Mouse (Mus musculus): ENCODE measurements around the gene Uevld. TPM values are rescaled to one million over a fixed set of nuclear protein-coding genes. Genes with fewer than 3 reads are reported as not detected.

Gene Uevld
- polyA plus RNA-seq, 1 experiment, result 1.3 TPM

DNA sequence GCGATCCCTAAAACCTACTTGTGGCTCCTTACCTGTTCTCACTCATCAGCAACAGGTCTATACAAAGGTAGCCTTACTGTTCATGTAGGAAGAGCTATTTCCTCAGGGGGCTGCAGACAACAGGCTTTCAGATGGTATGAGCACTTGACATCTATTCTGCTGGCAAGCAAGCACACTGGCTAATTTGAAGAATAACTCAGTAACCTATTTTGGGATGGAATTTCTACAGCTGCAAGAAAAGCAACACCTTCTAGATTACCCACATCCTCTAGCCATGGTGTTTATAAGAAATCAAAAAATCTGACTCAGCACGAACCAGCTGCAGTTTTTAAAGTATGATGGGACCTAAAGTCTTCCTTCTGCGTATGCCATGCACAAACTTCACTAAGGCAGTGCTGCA lies 27.0 kb downstream of the Uevld start:
- 90% methylated on average over 3 of the region's 3 CpGs for WGBS
- H3K36me3 ChIP-seq (ENCODE audit: control insufficient read depth, insufficient read depth, low read length), result peaks cover 5% of the 10 kb centered on the region
- H3K4me1 ChIP-seq (ENCODE audit: control insufficient read depth, insufficient read depth, insufficient read length), result no peaks in the 10 kb centered on the region

DNA sequence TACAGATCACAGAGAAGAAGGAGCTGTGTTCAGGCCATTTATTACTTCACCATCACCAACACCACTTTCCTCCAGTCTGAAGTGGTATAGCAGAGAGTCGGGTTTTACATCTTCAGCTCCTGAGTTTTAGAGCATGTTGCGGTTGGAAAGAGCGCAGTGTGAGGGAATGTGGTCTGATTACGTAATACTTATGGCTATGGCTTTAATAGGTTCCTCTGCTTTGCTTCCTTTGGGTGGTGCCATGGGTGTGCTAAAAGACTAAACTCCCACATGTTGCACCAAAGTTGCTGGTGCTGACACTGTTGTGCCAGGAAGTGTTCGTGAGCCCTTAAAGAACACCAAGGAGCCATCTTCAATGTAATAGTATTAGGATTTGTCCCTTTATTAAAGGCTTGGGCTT lies 30.0 kb downstream of the Uevld start:
- no peak overlapping the region for H3K27ac ChIP-seq (ENCODE audit: insufficient read depth, low read length)
- WGBS, result 80% methylated on average over 5 of the region's 5 CpGs
- no peak for TF ChIP-seq POLR2A (IDR thresholded peaks at IDR 0.05; ENCODE audit: low read depth, low read length)
- no peak for TF ChIP-seq CTCF (IDR thresholded peaks at IDR 0.05; ENCODE audit: extremely low read depth, insufficient read depth, insufficient read length, insufficient replicate concordance)
- H3K4me1 ChIP-seq (ENCODE audit: control insufficient read depth, insufficient read depth, insufficient read length), result no peaks in the 10 kb centered on the region
- H3K27me3 ChIP-seq (ENCODE audit: control insufficient read depth, insufficient read depth, low read length), result no peaks in the 10 kb centered on the region
- DNase-seq (ENCODE audit: low read depth in 1 of 2, low spot score in 2 of 2), result no peak
- H3K36me3 ChIP-seq (ENCODE audit: control insufficient read depth, insufficient read depth, low read length), result peaks cover 5% of the 10 kb centered on the region
- no peak overlapping the region for H3K4me3 ChIP-seq (ENCODE audit: extremely low read depth, insufficient read depth, insufficient read length)

More for the DNA sequence above, 27.0 kb downstream of the Uevld start:
- Histone ChIP-seq H3K27ac (ENCODE audit: insufficient read depth, low read length) (no peak overlapping the region), H3K27me3 (ENCODE audit: control insufficient read depth, insufficient read depth, low read length) (no peaks in the 10 kb centered on the region), H3K4me3 (ENCODE audit: extremely low read depth, insufficient read depth, insufficient read length) (no peak overlapping the region)
- DNase-seq (ENCODE audit: low read depth in 1 of 2, low spot score in 2 of 2), result no peak
- TF ChIP-seq CTCF (IDR thresholded peaks at IDR 0.05; ENCODE audit: extremely low read depth, insufficient read depth, insufficient read length, insufficient replicate concordance) (no peak), POLR2A (IDR thresholded peaks at IDR 0.05; ENCODE audit: low read depth, low read length) (no peak)

DNA sequence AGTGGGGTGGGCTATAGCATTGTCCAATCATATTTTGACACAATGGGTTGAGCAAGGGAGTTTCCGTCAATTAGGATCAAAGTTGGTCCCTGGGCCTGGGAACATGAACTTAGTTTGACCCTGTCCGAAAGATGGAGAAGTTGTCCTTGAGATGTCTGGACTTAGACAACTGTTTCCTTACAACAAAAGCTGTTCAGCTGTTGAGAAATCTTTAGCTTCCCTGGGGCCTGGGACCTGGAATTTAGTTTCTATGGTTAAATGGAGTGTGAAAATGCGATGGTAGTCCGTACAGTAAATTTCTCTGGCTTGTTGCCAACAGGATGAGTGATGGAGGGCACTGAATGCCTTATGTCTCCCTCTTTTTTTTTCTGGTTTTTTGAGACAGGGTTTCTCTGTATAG lies 36.3 kb downstream of the Uevld start:
- H3K4me3 ChIP-seq (ENCODE audit: extremely low read depth, insufficient read depth, insufficient read length), result no peak overlapping the region
- no peak for DNase-seq (ENCODE audit: low read depth in 1 of 2, low spot score in 2 of 2)
- H3K36me3 ChIP-seq (ENCODE audit: control insufficient read depth, insufficient read depth, low read length), result peaks cover under 1% of the 10 kb centered on the region; the same call in 1 of the 2 replicates
- 84% methylated on average over 4 of the region's 4 CpGs for WGBS
- H3K27ac ChIP-seq (ENCODE audit: insufficient read depth, low read length), result no peak overlapping the region
- H3K4me1 ChIP-seq (ENCODE audit: control insufficient read depth, insufficient read depth, insufficient read length), result peaks cover 4% of the 10 kb centered on the region; the same call in 1 of the 2 replicates
- TF ChIP-seq POLR2A (IDR thresholded peaks at IDR 0.05; ENCODE audit: low read depth, low read length) (no peak), CTCF (IDR thresholded peaks at IDR 0.05; ENCODE audit: extremely low read depth, insufficient read depth, insufficient read length, insufficient replicate concordance) (no peak)
- H3K27me3 ChIP-seq (ENCODE audit: control insufficient read depth, insufficient read depth, low read length), result no peaks in the 10 kb centered on the region

DNA sequence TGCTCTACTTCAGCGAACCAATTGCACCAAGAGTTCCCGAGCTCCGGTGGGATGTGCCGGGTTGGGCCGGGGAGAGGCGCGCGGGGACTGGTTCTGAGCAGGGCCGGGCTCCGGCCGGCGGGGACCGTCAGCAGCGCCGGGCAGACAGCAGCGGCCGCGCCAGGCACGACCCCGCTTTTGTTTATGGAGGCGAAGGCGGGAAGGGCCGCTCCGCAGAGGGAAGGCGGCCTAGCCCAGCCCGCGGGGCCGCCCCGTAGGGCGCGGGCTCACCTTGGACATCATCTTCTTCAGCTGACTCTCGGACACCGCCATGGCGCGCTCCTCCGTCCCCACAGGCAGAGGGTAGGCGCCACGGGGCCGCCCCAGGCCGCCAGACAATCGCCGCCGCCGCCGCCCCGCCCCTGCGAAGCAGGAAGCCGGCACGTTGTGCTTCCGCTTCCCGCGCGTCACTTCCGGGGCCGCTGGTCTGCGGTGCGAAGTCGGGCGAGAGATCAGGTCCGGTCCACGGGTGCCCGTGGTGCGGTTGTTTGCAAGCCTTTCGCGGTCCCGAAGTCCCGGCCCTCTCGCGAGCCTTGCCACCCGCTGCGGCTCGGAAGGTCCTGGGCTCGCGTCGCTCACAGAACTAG lies 38.7 kb downstream of the Uevld start, which contains the start of gene Tsg101:
TSS of gene Tsg101 (minus strand) at position 419 of the 626 bp plus-strand sequence.
- peaks cover 4% of the 10 kb centered on the region; the same call in 1 of the 2 replicates for H3K4me1 ChIP-seq (ENCODE audit: control insufficient read depth, insufficient read depth, insufficient read length)
- peak within 1 kb of the TSS; percentile 91 for H3K4me3 ChIP-seq (ENCODE audit: extremely low read depth, insufficient read depth, insufficient read length)
- H3K36me3 ChIP-seq (ENCODE audit: control insufficient read depth, insufficient read depth, low read length), result no peaks in the 10 kb centered on the region
- peak within 1 kb of the TSS; percentile 99 for H3K27ac ChIP-seq (ENCODE audit: insufficient read depth, low read length)
- peak; percentile 75 to 92 for DNase-seq (ENCODE audit: low read depth in 1 of 2, low spot score in 2 of 2)
- H3K27me3 ChIP-seq (ENCODE audit: control insufficient read depth, insufficient read depth, low read length), result no peaks in the 10 kb centered on the region
- TF ChIP-seq POLR2A (IDR thresholded peaks at IDR 0.05; ENCODE audit: low read depth, low read length) (peak; percentile 96), CTCF (IDR thresholded peaks at IDR 0.05; ENCODE audit: extremely low read depth, insufficient read depth, insufficient read length, insufficient replicate concordance) (no peak)
- under 1% methylated on average over 67 of the region's 75 CpGs for WGBS

DNA sequence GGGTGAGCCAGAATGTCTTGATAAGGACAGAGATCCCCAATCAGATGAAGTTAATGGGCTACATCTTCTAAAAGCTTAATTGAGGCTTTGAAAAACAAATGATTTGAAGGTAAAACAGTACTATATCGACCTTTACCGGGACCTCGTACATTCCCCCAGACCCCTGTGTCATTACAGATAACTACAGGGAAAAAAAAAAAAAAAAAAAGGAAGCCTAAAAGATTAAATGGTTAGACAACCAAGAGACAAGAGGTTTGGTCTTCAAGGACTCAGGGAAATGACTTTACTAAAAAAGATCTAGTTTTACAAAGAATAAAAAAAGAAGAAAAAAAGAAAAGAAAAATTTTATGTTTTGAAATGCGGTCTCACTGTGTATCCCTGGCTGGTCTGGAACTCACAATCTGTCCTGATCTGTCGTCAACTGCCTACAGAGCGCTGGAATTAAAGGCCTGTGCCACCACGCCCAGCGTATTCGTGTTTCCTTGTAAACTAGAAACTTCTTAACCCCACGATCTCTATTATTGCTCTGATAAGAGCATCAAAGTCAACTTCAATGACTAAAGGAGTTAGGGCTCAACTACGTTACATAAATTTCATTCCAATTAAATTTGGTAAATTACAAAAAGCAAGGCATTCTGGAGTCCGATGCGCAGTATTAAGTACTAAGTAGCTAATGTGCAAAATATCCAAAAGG lies 39.5 kb downstream of the Uevld start:
- no peak for DNase-seq (ENCODE audit: low read depth in 1 of 2, low spot score in 2 of 2)
- no peak overlapping the region for H3K27ac ChIP-seq (ENCODE audit: insufficient read depth, low read length)

DNA sequence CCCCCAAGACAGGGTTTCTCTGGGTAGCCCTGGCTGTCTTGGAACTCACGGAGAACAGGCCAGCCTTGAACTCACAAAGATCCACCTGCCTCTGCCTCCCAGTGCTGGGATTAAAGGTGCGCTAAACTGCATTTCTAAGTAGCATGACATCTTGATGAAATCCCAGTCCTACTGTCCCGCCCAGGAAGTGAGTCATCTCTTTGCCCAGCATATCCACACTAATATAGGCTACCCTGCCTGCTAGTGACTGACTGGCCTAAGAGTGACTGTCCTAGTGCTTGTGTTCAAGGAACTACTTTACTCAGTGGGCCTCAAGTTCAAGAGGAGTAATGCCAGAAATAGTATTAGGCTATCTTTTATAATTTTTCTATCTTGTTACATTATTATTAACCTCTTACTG lies 42.0 kb downstream of the Uevld start:
- H3K4me1 ChIP-seq (ENCODE audit: control insufficient read depth, insufficient read depth, insufficient read length), result peaks cover 4% of the 10 kb centered on the region; the same call in 1 of the 2 replicates
- H3K27me3 ChIP-seq (ENCODE audit: control insufficient read depth, insufficient read depth, low read length), result no peaks in the 10 kb centered on the region
- TF ChIP-seq POLR2A (IDR thresholded peaks at IDR 0.05; ENCODE audit: low read depth, low read length) (no peak), CTCF (IDR thresholded peaks at IDR 0.05; ENCODE audit: extremely low read depth, insufficient read depth, insufficient read length, insufficient replicate concordance) (no peak)
- DNase-seq (ENCODE audit: low read depth in 1 of 2, low spot score in 2 of 2), result no peak
- H3K27ac ChIP-seq (ENCODE audit: insufficient read depth, low read length), result no peak overlapping the region
- peaks cover 11% of the 10 kb centered on the region for H3K36me3 ChIP-seq (ENCODE audit: control insufficient read depth, insufficient read depth, low read length)
- H3K4me3 ChIP-seq (ENCODE audit: extremely low read depth, insufficient read depth, insufficient read length), result no peak overlapping the region
- WGBS, result 91% methylated on average over 3 of the region's 3 CpGs

More for the DNA sequence above, 39.5 kb downstream of the Uevld start:
- WGBS, result 16% methylated on average over 13 of the region's 13 CpGs
- TF ChIP-seq POLR2A (IDR thresholded peaks at IDR 0.05; ENCODE audit: low read depth, low read length) (no peak), CTCF (IDR thresholded peaks at IDR 0.05; ENCODE audit: extremely low read depth, insufficient read depth, insufficient read length, insufficient replicate concordance) (no peak)
- H3K4me1 ChIP-seq (ENCODE audit: control insufficient read depth, insufficient read depth, insufficient read length), result peaks cover 4% of the 10 kb centered on the region; the same call in 1 of the 2 replicates
- no peaks in the 10 kb centered on the region for H3K27me3 ChIP-seq (ENCODE audit: control insufficient read depth, insufficient read depth, low read length)
- H3K36me3 ChIP-seq (ENCODE audit: control insufficient read depth, insufficient read depth, low read length), result no peaks in the 10 kb centered on the region
- peak overlapping the region; percentile 91 for H3K4me3 ChIP-seq (ENCODE audit: extremely low read depth, insufficient read depth, insufficient read length)
